Mouse (Mus musculus): ENCODE results near the gene Zfp239.

- TF ChIP-seq GATA1 (IDR thresholded peaks at IDR 0.05; ENCODE audit: borderline replicate concordance, low read length) (no peak), FLI1 (IDR thresholded peaks at IDR 0.05; ENCODE audit: low read length) (no peak)
Observed at GRCm38 (mm10) chr6:117892386-117892785, 30.5 kb downstream of the Zfp239 start.
